Mouse (Mus musculus): ENCODE measurements at regions not wholly inside any gene's neighbourhood (a gene's known extent, or its start where the extent isn't known, plus 50 kb on each side); places are given as distances from the start of the nearest gene placed in this dataset.

- H3K9ac ChIP-seq, result no peak overlapping the region
- no peaks in the 10 kb centered on the region for H3K4me1 ChIP-seq
- no peaks in the 10 kb centered on the region for H3K27me3 ChIP-seq
- H3K4me2 ChIP-seq (replicated peaks), result no peak overlapping the region
- no peak overlapping the region for H3K27ac ChIP-seq
- H3K4me3 ChIP-seq, result no peak overlapping the region
- no peak for ATAC-seq (ENCODE audit: low FRiP score)
- H3K9me3 ChIP-seq (replicated peaks), result no peaks in the 10 kb centered on the region
- no peaks in the 10 kb centered on the region for H3K36me3 ChIP-seq
- 84% methylated on average over 7 of the region's 7 CpGs for WGBS
Observed at GRCm38 (mm10) chr2:133688121-133688787, 136.3 kb downstream of the Bmp2 start.

GRCm38 (mm10) chr2:133688788-133689155, 136.8 kb downstream of the Bmp2 start:
- Histone ChIP-seq H3K4me1 (no peaks in the 10 kb centered on the region), H3K36me3 (no peaks in the 10 kb centered on the region), H3K4me3 (no peak overlapping the region), H3K4me2 (replicated peaks) (no peak overlapping the region), H3K9me3 (replicated peaks) (no peaks in the 10 kb centered on the region), H3K27me3 (no peaks in the 10 kb centered on the region), H3K9ac (no peak overlapping the region), H3K27ac (no peak overlapping the region)
- 91% methylated on average over 3 of the region's 3 CpGs for WGBS
- no peak for ATAC-seq (ENCODE audit: low FRiP score)

GRCm38 (mm10) chr2:133708735-133709584, 157.0 kb downstream of the Bmp2 start:
- ATAC-seq (ENCODE audit: low FRiP score), result peak; percentile 75
- WGBS, result 43% methylated on average over 8 of the region's 8 CpGs
- H3K27me3 ChIP-seq, result peaks cover 15% of the 10 kb centered on the region

GRCm38 (mm10) chr2:133716243-133716642, 164.3 kb downstream of the Bmp2 start:
- Histone ChIP-seq H3K9me3 (replicated peaks) (no peaks in the 10 kb centered on the region), H3K4me2 (replicated peaks) (no peak overlapping the region), H3K27me3 (peaks cover 6% of the 10 kb centered on the region; the same call in 1 of the 2 replicates), H3K9ac (no peak overlapping the region), H3K4me3 (no peak overlapping the region), H3K4me1 (no peaks in the 10 kb centered on the region), H3K27ac (no peak overlapping the region), H3K36me3 (no peaks in the 10 kb centered on the region)
- no peak for ATAC-seq (ENCODE audit: low FRiP score)
- WGBS, result 59% methylated on average over 5 of the region's 5 CpGs

More at GRCm38 (mm10) chr2:133708735-133709584, 157.0 kb downstream of the Bmp2 start:
- Histone ChIP-seq H3K36me3 (no peaks in the 10 kb centered on the region), H3K27ac (no peak overlapping the region), H3K9me3 (replicated peaks) (no peaks in the 10 kb centered on the region), H3K4me3 (no peak overlapping the region), H3K4me1 (no peaks in the 10 kb centered on the region), H3K4me2 (replicated peaks) (no peak overlapping the region), H3K9ac (no peak overlapping the region)

GRCm38 (mm10) chr2:133717076-133717475, 165.1 kb downstream of the Bmp2 start:
- peaks cover 6% of the 10 kb centered on the region; the same call in 1 of the 2 replicates for H3K27me3 ChIP-seq
- no peaks in the 10 kb centered on the region for H3K4me1 ChIP-seq
- no peak overlapping the region for H3K4me2 ChIP-seq (replicated peaks)
- 72% methylated on average over 2 of the region's 2 CpGs for WGBS
- no peak for ATAC-seq (ENCODE audit: low FRiP score)
- H3K9me3 ChIP-seq (replicated peaks), result no peaks in the 10 kb centered on the region
- no peaks in the 10 kb centered on the region for H3K36me3 ChIP-seq
- no peak overlapping the region for H3K4me3 ChIP-seq
- no peak overlapping the region for H3K27ac ChIP-seq
- H3K9ac ChIP-seq, result no peak overlapping the region

GRCm38 (mm10) chr2:133724310-133724709, 172.4 kb downstream of the Bmp2 start:
- H3K36me3 ChIP-seq, result no peaks in the 10 kb centered on the region
- H3K4me3 ChIP-seq, result no peak overlapping the region
- H3K9me3 ChIP-seq (replicated peaks), result no peaks in the 10 kb centered on the region
- no peak overlapping the region for H3K4me2 ChIP-seq (replicated peaks)
- 83% methylated on average over 7 of the region's 7 CpGs for WGBS
- 0 out of 2 replicates have a peak, but pooled peaks have one; percentile 54 for ATAC-seq (ENCODE audit: low FRiP score)
- H3K27me3 ChIP-seq, result no peaks in the 10 kb centered on the region
- no peaks in the 10 kb centered on the region for H3K4me1 ChIP-seq
- H3K9ac ChIP-seq, result no peak overlapping the region
- H3K27ac ChIP-seq, result no peak overlapping the region

- Histone ChIP-seq H3K27me3 (no peaks in the 10 kb centered on the region), H3K9ac (no peak overlapping the region), H3K9me3 (replicated peaks) (no peaks in the 10 kb centered on the region), H3K27ac (no peak overlapping the region), H3K4me2 (replicated peaks) (no peak overlapping the region), H3K4me1 (no peaks in the 10 kb centered on the region), H3K36me3 (no peaks in the 10 kb centered on the region), H3K4me3 (no peak overlapping the region)
- WGBS, result 59% methylated on average over 6 of the region's 6 CpGs
- ATAC-seq (ENCODE audit: low FRiP score), result no peak
Observed at GRCm38 (mm10) chr2:133724757-133725156, 172.8 kb downstream of the Bmp2 start.

- H3K4me3 ChIP-seq, result no peak overlapping the region
- H3K27ac ChIP-seq, result no peak overlapping the region
- no peaks in the 10 kb centered on the region for H3K9me3 ChIP-seq (replicated peaks)
- no peak overlapping the region for H3K4me2 ChIP-seq (replicated peaks)
- no peaks in the 10 kb centered on the region for H3K4me1 ChIP-seq
- no peaks in the 10 kb centered on the region for H3K36me3 ChIP-seq
- ATAC-seq (ENCODE audit: low FRiP score), result no peak
- H3K27me3 ChIP-seq, result no peaks in the 10 kb centered on the region
- H3K9ac ChIP-seq, result no peak overlapping the region
- 45% methylated on average over 9 of the region's 9 CpGs for WGBS
Observed at GRCm38 (mm10) chr2:133734469-133735225, 182.7 kb downstream of the Bmp2 start.

- Histone ChIP-seq H3K4me3 (no peak overlapping the region), H3K27ac (no peak overlapping the region), H3K9me3 (replicated peaks) (no peaks in the 10 kb centered on the region), H3K4me2 (replicated peaks) (no peak overlapping the region), H3K27me3 (no peaks in the 10 kb centered on the region), H3K4me1 (no peaks in the 10 kb centered on the region), H3K9ac (no peak overlapping the region), H3K36me3 (no peaks in the 10 kb centered on the region)
- 84% methylated on average over 10 of the region's 10 CpGs for WGBS
- no peak for ATAC-seq (ENCODE audit: low FRiP score)
Observed at GRCm38 (mm10) chr2:133738839-133739430, 187.0 kb downstream of the Bmp2 start.

- WGBS, result 79% methylated on average over 4 of the region's 4 CpGs
- Histone ChIP-seq H3K4me3 (no peak overlapping the region), H3K27me3 (no peaks in the 10 kb centered on the region), H3K27ac (no peak overlapping the region), H3K9ac (no peak overlapping the region), H3K4me2 (replicated peaks) (no peak overlapping the region), H3K4me1 (no peaks in the 10 kb centered on the region), H3K36me3 (no peaks in the 10 kb centered on the region), H3K9me3 (replicated peaks) (no peaks in the 10 kb centered on the region)
- no peak for ATAC-seq (ENCODE audit: low FRiP score)
Observed at GRCm38 (mm10) chr2:133748493-133748892, 196.5 kb downstream of the Bmp2 start.

- ATAC-seq (ENCODE audit: low FRiP score), result no peak
- Histone ChIP-seq H3K4me3 (no peak overlapping the region), H3K36me3 (no peaks in the 10 kb centered on the region), H3K9ac (no peak overlapping the region), H3K4me2 (replicated peaks) (no peak overlapping the region), H3K27ac (no peak overlapping the region), H3K27me3 (no peaks in the 10 kb centered on the region), H3K4me1 (no peaks in the 10 kb centered on the region), H3K9me3 (replicated peaks) (no peaks in the 10 kb centered on the region)
- 77% methylated on average over 4 of the region's 4 CpGs for WGBS
Observed at GRCm38 (mm10) chr2:133749846-133750637, 198.1 kb downstream of the Bmp2 start.

Data from hindbrain, embryonic 12.5 days (tissue).